Mouse (Mus musculus) megakaryocyte, adult 5-6 weeks (primary cell): ENCODE measurements around the gene Errfi1. TPM values are rescaled to one million over a fixed set of nuclear protein-coding genes. Genes with fewer than 3 reads are reported as not detected.

Experiments
- ATAC-seq: 2 replicates; pipeline ENCODE4 v1.8.0; 2016; ENCODE audit warnings: mild to moderate bottlenecking, inconsistent platforms; ENCODE audit not compliant: poor library complexity, severe bottlenecking
- total RNA-seq, 2 experiments: library from RNA; stranded (forward) in 1 of 2; stranded (reverse) in 1 of 2; fragments of 153-499, 151-499 nt in 1 of 2; fragments of 221-1000, 200-1000 nt in 1 of 2; gene quantifications; 2 replicates each; pipeline versions ENCODE4 v1.2.3 to v1.2.4; 2015 to 2017

Errfi1 gene
- total RNA-seq, 2 experiments from 2014 or later: 3.4 to 3.7 TPM

- ATAC-seq: no peak
These were observed 10.5 kb upstream of the Errfi1 start for GRCm38 (mm10) chr4:150843181-150843580.

GRCm38 (mm10) chr4:150846316-150846715 lies 7.4 kb upstream of the Errfi1 start:
- ATAC-seq: no peak

GRCm38 (mm10) chr4:150849964-150850363 lies 3.8 kb upstream of the Errfi1 start:
- ATAC-seq: no peak

GRCm38 (mm10) chr4:150850893-150851292 lies 2.8 kb upstream of the Errfi1 start:
- no peak for ATAC-seq

- no peak for ATAC-seq
These were observed 1.7 kb upstream of the Errfi1 start for GRCm38 (mm10) chr4:150852045-150852444.

GRCm38 (mm10) chr4:150852479-150852878 lies 1.2 kb upstream of the Errfi1 start:
- ATAC-seq: no peak

GRCm38 (mm10) chr4:150854839-150855246 lies 1.1 kb downstream of the Errfi1 start:
- ATAC-seq: peak; percentile 97

- ATAC-seq: no peak; the same call in 1 of the 2 replicates
These were observed 1.6 kb downstream of the Errfi1 start for GRCm38 (mm10) chr4:150855346-150855745.

GRCm38 (mm10) chr4:150860526-150860925 lies 6.8 kb downstream of the Errfi1 start:
- ATAC-seq: peak; percentile 78

GRCm38 (mm10) chr4:150861161-150861560 lies 7.4 kb downstream of the Errfi1 start:
- ATAC-seq: no peak

- ATAC-seq: no peak
These were observed 9.1 kb downstream of the Errfi1 start for GRCm38 (mm10) chr4:150862626-150863375.

- no peak for ATAC-seq
These were observed 11.7 kb downstream of the Errfi1 start for GRCm38 (mm10) chr4:150865371-150865770.

GRCm38 (mm10) chr4:150866069-150866468 lies 12.3 kb downstream of the Errfi1 start:
- no peak for ATAC-seq

- no peak for ATAC-seq
These were observed 12.8 kb downstream of the Errfi1 start for GRCm38 (mm10) chr4:150866494-150866893.

- ATAC-seq: no peak
These were observed 14.4 kb downstream of the Errfi1 start for GRCm38 (mm10) chr4:150868161-150868560.

- no peak for ATAC-seq
These were observed 15.1 kb downstream of the Errfi1 start for GRCm38 (mm10) chr4:150868859-150869258.

GRCm38 (mm10) chr4:150869276-150870197 lies 15.8 kb downstream of the Errfi1 start:
- ATAC-seq: no peak

- no peak for ATAC-seq
These were observed 17.3 kb downstream of the Errfi1 start for GRCm38 (mm10) chr4:150870963-150871391.

- no peak for ATAC-seq
These were observed 17.8 kb downstream of the Errfi1 start for GRCm38 (mm10) chr4:150871392-150872138.

GRCm38 (mm10) chr4:150872139-150872651 lies 18.5 kb downstream of the Errfi1 start:
- ATAC-seq: no peak

GRCm38 (mm10) chr4:150872681-150873080 lies 19.0 kb downstream of the Errfi1 start:
- ATAC-seq: no peak
